Mouse (Mus musculus): ENCODE data around the gene Kcnh7.

DNA sequence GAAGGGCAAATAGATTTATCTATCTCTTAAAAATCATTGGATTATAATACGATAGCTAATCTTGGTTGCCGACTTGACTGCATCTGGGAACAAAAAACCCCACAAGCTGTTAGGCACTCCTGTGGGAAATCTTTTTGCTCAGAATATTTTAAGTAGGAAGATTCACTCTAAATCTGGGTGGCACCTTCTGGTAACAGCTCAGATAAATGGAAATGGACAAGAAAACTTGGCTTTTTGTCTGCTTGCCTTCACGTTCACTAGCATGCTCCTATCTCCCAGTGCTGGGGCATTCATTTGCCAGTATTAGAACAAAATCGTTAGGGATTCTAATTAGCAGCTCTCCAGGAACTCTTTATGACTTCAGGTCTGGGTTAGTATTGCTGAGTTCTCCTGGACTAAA is 260.3 kb downstream of the Kcnh7 start:
- TF ChIP-seq CTCF (IDR thresholded peaks at IDR 0.05) (no peak), EP300 (IDR thresholded peaks at IDR 0.05) (no peak)
